Mouse (Mus musculus): ENCODE measurements around the gene Pgm1. TPM values are rescaled to one million over a fixed set of nuclear protein-coding genes. Genes with fewer than 3 reads are reported as not detected.

Pgm1 gene
- total and polyA plus RNA-seq, 3 experiments, result 6.7 to 28.6 TPM; not detected in 1

DNA sequence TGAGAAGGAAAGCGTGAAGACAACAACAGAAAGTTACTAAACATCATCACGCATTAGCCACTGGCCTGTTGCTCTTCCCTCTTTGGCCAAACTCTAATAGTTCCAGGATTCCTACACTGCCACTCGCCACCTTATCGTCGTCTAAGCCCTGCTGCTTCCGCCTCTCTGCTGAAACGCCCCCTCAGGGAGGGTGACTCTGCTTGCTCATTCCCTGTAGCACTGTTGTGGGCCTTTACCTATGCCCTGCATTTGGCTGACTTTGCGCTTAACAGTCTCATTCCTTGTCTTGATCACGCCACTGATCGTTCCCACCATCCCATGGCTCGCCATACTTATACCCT, 2.0 kb downstream of the Pgm1 start:
- Histone ChIP-seq H3K36me3 (ENCODE audit: control insufficient read depth in 1 of 2, insufficient read depth in 2 of 2, low read length in 2 of 2) (no peaks in the 10 kb centered on the region), H3K4me3 (ENCODE audit: control insufficient read depth in 1 of 2, insufficient read depth in 1 of 2, low read depth in 2 of 2, low read length in 2 of 2) (peak overlapping the region; percentile 39 to 79), H3K9me3 (replicated peaks; ENCODE audit: insufficient read depth, low read length) (no peaks in the 10 kb centered on the region), H3K27me3 (ENCODE audit: control insufficient read depth in 1 of 2, insufficient read depth in 2 of 2, low read length in 2 of 2) (no peaks in the 10 kb centered on the region), H3K79me2 (ENCODE audit: control insufficient read depth, insufficient read depth, low read length, poor library complexity) (peaks cover 2% of the 10 kb centered on the region; the same call in 1 of the 2 replicates), H3K27ac (ENCODE audit: control insufficient read depth, low read depth, low read length) (0 out of 2 replicates have a peak overlapping the region, but pooled peaks have one; percentile 3), H3K9ac (ENCODE audit: control insufficient read depth, low read depth, low read length, poor library complexity, severe bottlenecking) (peak overlapping the region; percentile 42), H3K4me1 (ENCODE audit: control insufficient read depth in 1 of 2, insufficient read depth in 2 of 2, low read length in 2 of 2) (0 out of 4 replicates have a peak, but pooled peaks cover 0 to 5% of the 10 kb centered on the region in 2 experiments)
- DNase-seq (ENCODE audit: low read depth, low spot score), result peak; percentile 54
- TF ChIP-seq ELF1 (IDR thresholded peaks at IDR 0.05; ENCODE audit: low read depth, low read length), result 0 out of 2 replicates have a peak, but pooled peaks have one; percentile 24
- no peak for TF ChIP-seq E2F4 (IDR thresholded peaks at IDR 0.05; ENCODE audit: borderline replicate concordance, low read depth, low read length)

DNA sequence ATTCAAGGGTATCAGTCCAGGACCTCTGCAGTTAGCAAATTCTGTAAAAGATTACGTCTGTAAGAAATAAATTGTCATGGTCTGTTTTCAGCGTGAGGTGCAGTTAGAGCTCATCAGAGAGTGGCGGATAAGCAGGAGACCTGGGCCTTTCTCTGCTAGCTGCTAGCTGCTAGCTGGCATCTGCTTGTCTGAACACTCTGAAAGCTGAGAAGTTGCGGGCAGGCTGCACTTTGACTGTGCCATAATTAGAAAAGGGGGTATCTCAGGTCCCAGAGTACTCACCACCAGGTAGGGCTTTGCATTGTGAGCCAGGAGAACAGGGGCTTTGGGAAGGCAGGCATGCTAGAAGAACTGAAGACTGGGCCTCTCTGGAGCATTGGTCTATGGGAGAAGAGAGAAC, 2.6 kb downstream of the Pgm1 start:
- H3K79me2 ChIP-seq (ENCODE audit: control insufficient read depth, insufficient read depth, low read length, poor library complexity), result peaks cover 2% of the 10 kb centered on the region; the same call in 1 of the 2 replicates
- no peak overlapping the region for H3K9ac ChIP-seq (ENCODE audit: control insufficient read depth, low read depth, low read length, poor library complexity, severe bottlenecking)
- H3K9me3 ChIP-seq (replicated peaks; ENCODE audit: insufficient read depth, low read length), result no peaks in the 10 kb centered on the region
- no peaks in the 10 kb centered on the region for H3K36me3 ChIP-seq (ENCODE audit: control insufficient read depth in 1 of 2, insufficient read depth in 2 of 2, low read length in 2 of 2)
- TF ChIP-seq MYB (IDR thresholded peaks at IDR 0.05; ENCODE audit: low read depth, low read length) (no peak), RAD21 (IDR thresholded peaks at IDR 0.05; ENCODE audit: low read depth, low read length) (no peak), EP300 (IDR thresholded peaks at IDR 0.05; ENCODE audit: low read depth in 1 of 2, low read length in 2 of 2) (no peak), NELFE (IDR thresholded peaks at IDR 0.05; ENCODE audit: low read depth, low read length) (no peak), MAFK (IDR thresholded peaks at IDR 0.05; ENCODE audit: borderline replicate concordance, low read depth, low read length) (no peak), GATA1 (IDR thresholded peaks at IDR 0.05; ENCODE audit: low read depth, low read length) (no peak), USF2 (IDR thresholded peaks at IDR 0.05; ENCODE audit: borderline replicate concordance in 1 of 2, insufficient read depth in 1 of 2, low read depth in 1 of 2, low read length in 2 of 2) (no peak), ZMIZ1 (IDR thresholded peaks at IDR 0.05; ENCODE audit: low read depth, low read length) (no peak), CHD1 (IDR thresholded peaks at IDR 0.05; ENCODE audit: low read depth, low read length) (no peak), CHD2 (IDR thresholded peaks at IDR 0.05; ENCODE audit: low read length) (no peak), MXI1 (IDR thresholded peaks at IDR 0.05; ENCODE audit: low read depth, low read length) (no peak), E2F4 (IDR thresholded peaks at IDR 0.05; ENCODE audit: borderline replicate concordance, low read depth, low read length) (no peak), POLR2AphosphoS2 (IDR thresholded peaks at IDR 0.05; ENCODE audit: low read length) (no peak), ZNF384 (IDR thresholded peaks at IDR 0.05; ENCODE audit: low read depth, low read length) (no peak), MYC (IDR thresholded peaks at IDR 0.05; ENCODE audit: low read depth, low read length) (no peak), POLR2A (IDR thresholded peaks at IDR 0.05; ENCODE audit: control insufficient read depth in 1 of 2, insufficient read depth in 1 of 2, low read depth in 1 of 2, low read length in 2 of 2, poor library complexity in 1 of 2) (no peak), KAT2A (conservative IDR thresholded peaks at IDR 0.05; ENCODE audit: low read depth, low read length) (no peak), CTCF (IDR thresholded peaks at IDR 0.05 in 2 of 3, conservative IDR thresholded peaks at IDR 0.05 in 1 of 3; ENCODE audit: control insufficient read depth in 1 of 3, insufficient read depth in 1 of 3, low read depth in 2 of 3, low read length in 3 of 3, poor library complexity in 1 of 3, severe bottlenecking in 1 of 3) (no peak), UBTF (IDR thresholded peaks at IDR 0.05; ENCODE audit: borderline replicate concordance, insufficient read depth, low read depth, low read length) (no peak), JUND (IDR thresholded peaks at IDR 0.05; ENCODE audit: low read depth, low read length) (no peak)
- 0 out of 4 replicates have a peak, but pooled peaks cover 0 to 5% of the 10 kb centered on the region in 2 experiments for H3K4me1 ChIP-seq (ENCODE audit: control insufficient read depth in 1 of 2, insufficient read depth in 2 of 2, low read length in 2 of 2)
- no peak overlapping the region for H3K4me3 ChIP-seq (ENCODE audit: control insufficient read depth in 1 of 2, insufficient read depth in 1 of 2, low read depth in 2 of 2, low read length in 2 of 2)
- no peak for DNase-seq (ENCODE audit: low read depth, low spot score)
- H3K27me3 ChIP-seq (ENCODE audit: control insufficient read depth in 1 of 2, insufficient read depth in 2 of 2, low read length in 2 of 2), result no peaks in the 10 kb centered on the region
- H3K27ac ChIP-seq (ENCODE audit: control insufficient read depth, low read depth, low read length), result no peak overlapping the region
